Mouse (Mus musculus) heart, adult 8-10 months (tissue): ENCODE data around the gene Acta1. TPM values are rescaled to one million over a fixed set of nuclear protein-coding genes. Genes with fewer than 3 reads are reported as not detected.

ENCODE experiments used
- DNase-seq: peaks from one replicate; pipeline ENCODE4 v3.0.0; 2022; ENCODE audit warnings: low spot score
- total RNA-seq, 4 experiments: library from RNA; stranded (reverse); gene quantifications; 2 replicates each; pipeline ENCODE4 v1.2.4; 2022

The Acta1 gene
- total RNA-seq = 100 to 1,000 TPM; 223 to 647 (median 436) TPM

DNA sequence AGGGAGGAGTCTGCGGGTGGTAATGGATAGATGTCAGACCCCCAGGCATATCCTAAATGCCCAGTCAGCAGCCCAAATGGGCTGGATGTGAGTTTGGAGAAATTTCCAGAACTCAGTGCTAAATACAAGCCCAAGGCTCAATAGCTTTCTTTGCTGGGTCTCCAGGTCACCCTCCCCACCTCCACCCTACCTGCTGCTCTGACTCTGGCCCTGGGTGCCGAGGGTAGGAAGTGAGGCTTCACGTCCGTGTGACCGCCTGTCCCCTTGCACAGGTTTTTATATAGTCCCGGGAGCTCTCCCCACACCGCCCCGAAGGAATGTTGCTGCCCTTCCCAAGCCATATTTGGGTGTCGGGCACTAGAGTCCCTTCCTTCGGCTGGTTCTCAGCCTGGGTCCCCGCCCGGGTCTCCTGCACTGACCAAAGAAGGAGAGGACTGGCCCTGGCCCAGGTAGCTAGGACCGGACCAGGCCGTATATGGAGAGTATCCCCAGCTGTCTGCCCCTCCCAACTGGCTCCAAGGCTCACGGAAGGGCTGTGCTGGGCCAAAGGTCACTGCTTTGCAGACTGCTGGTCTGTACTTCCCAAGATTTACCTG, at the start of gene Acta1:
Acta1 (minus strand) TSS at position 250 of the 596 bp plus-strand sequence.
- peak; percentile 4 for DNase-seq

DNA sequence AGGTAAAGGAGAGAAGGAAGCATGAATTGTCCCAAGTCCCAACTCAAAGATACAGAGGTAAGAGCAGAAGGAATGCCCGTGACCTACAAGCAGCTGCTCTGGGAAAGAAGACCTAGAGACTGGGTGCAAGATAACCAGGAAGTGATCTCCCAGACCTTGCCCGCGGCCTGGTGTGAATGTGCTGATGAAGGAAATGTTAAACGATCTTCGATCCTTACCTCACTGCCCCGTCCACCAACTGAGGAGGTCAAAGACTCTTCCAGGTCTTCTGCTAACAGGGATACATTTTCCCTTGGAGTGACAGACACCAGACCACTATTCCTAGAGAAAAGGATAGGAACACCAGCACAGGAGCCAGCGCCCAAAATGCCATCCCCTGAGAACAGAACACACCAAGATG, 34.5 kb upstream of the Acta1 start:
- no peak for DNase-seq

GRCm38 (mm10) chr8:123925671-123926070, 31.1 kb upstream of the Acta1 start:
- DNase-seq = no peak

DNA sequence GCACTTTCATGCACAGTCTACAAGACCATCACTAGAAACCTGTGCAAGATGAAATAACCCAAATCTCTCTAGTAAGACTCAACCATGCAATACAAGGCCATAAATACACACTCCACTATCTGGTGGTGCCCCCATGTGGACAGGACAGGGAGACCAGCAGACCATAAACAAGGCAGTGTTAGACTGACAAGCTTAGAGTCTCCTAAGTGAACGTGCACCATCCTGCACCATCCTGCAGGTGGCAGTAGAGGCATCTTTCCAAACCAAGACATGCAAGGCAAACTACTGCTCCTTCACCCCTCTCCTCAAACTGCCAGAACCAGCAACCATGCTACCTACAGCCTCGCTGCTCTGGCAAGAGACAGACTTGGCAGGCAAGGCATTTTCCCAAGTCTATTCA, 30.2 kb upstream of the Acta1 start:
- DNase-seq = peak; percentile 73

- DNase-seq = no peak
These were observed 20.1 kb upstream of the Acta1 start for GRCm38 (mm10) chr8:123914635-123915034.

DNA sequence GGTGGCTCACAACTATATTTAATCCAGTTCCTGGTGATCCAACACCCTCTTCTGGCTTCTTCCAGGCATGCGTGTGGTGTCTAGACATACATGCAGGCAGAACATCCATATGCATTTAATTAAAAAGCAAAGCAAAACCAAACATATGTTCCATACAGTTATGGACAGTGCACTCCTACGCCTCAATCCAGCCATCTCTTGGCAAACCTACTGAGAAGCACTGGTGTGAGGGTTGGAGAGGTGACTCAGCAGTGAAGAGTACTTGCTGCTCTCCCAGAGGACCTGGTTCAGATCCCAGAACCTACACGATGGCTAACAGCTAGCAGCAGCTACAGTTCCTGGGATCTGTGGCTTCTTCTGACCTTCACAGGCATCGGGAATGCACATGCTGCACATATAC, 17.7 kb upstream of the Acta1 start:
- DNase-seq = no peak

GRCm38 (mm10) chr8:123907604-123908003, 13.1 kb upstream of the Acta1 start:
- no peak for DNase-seq

DNA sequence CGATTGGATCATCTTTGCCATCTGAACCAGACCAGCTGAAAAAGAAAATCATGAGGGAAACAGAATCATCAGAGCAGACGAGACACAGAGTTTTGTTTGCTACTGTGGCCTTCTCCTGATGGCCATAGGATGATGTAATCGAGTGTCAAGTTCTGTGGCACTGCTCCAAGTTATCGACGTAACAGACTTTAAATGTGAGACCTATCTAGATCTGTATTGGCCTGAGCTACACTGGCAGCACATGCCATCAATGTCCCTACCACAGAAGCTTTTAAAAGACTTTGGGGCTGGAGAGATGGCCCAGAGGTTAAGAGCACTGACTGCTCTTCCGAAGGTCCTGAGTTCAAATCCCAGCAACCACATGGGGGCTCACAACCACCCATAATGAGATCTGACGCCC, 8.1 kb upstream of the Acta1 start:
- DNase-seq = no peak

DNA sequence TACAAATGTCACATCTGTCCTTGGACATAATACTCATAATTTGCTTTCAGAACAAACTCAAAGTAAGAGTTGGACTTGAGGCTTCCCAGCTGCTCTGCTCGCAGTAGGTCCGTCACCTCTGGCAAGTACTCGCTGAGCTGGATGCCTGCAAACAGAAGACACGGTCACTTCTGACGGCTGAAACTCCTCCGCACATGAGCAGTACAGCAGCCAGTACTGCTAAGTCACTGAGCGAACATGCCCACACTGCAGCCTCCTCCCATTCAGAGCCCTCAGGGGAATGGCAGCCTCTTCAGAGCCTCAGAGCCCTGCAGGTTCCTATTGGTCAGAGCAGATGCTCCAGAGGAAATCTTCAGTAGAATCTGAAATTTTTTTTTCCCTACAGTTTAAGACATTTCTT, 4.8 kb upstream of the Acta1 start:
- DNase-seq = no peak

DNA sequence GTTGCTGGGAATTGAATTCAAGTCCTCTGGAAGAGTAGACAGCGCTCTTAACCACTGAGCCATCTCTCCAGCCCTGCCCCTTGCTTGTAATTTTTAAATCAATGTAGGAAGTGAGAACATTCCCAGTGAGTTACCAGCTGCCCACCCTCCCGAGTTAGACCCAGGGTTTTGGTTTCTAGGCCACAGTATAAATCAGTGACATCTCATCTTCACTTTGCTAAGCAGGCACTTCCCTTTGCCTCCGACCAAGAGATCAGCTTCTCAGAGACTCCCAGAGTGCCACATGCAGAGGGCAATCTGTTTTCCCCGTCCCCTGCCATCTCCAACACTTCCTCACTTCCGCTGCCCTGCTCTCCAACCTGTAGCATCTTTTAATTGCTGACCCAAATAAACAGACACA, 4.0 kb upstream of the Acta1 start:
- no peak for DNase-seq

- no peak for DNase-seq
These were observed 2.2 kb upstream of the Acta1 start for GRCm38 (mm10) chr8:123896774-123897173.

DNA sequence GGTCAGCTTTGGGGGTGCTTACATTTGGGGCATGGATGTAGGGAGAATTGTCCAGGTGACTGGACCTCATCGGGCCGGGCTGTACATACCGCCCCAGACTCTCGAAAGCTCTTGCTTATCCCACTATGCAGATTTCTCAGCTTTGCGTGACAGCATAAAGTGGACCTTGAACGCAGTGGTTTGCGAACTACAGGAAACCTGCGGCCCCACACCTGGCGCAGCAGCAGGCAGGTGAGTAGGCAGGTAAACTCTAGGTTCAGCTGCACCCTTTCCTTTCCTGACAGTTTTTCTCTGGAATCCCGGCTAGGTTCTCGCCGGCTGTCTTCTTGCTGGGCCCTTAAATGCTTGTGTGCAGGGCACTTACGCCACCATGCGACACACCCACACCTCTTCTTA, 1.8 kb upstream of the Acta1 start:
- DNase-seq = no peak

DNA sequence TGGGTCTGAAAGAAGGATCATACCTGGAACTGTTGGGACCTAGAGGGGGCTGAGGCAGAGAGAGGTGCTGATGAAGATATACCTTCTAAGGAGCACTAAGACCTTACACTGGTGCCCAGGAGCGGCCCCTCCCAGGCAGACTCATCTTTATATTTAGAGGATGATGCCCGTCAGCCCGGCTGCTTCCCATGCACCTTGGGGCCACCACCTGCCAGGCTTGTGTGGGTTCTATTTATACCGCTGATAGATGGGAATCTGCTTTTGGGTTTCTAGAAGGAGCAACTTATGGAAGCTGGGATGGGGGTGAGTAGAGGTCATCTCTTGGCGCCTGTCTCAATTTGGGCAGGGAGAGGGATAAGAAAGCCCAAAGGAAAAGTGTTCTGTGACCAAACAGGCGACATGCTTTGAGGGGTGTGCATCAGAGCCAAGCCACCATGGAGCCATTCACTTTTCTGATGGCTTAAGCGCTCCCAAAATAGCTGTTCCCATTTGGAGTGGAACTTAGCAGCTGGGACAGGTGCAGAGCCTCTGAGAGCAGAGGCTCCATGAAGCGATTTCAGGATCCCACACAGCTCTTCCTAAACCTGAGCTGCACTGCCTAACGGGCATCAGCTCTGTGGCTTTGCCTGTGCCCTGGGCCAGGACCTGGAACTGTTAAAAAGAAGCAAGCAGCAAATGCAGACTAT, 1.3 kb upstream of the Acta1 start:
- DNase-seq = no peak

DNA sequence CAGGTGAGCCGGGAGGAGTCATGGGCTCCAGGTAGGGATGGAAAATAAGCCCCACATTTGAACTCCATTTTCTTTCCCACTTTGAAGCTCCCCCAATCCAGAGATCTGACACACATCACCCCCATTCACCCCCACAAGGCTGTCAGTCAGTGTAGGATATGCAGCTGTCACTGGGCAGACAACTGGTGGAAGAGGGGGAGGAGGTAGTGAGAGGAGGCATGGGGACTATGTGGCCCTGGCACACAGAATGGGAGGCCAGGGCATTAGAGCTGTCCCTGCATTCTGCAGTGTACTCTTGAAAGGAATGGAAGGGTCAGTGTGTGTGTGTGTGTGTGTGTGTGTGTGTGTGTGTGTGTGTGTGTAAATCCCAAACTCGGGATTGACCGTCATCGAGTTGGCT, 679 bp upstream of the Acta1 start:
- DNase-seq = no peak

GRCm38 (mm10) chr8:123893413-123893812, 1.1 kb downstream of the Acta1 start:
- no peak for DNase-seq

DNA sequence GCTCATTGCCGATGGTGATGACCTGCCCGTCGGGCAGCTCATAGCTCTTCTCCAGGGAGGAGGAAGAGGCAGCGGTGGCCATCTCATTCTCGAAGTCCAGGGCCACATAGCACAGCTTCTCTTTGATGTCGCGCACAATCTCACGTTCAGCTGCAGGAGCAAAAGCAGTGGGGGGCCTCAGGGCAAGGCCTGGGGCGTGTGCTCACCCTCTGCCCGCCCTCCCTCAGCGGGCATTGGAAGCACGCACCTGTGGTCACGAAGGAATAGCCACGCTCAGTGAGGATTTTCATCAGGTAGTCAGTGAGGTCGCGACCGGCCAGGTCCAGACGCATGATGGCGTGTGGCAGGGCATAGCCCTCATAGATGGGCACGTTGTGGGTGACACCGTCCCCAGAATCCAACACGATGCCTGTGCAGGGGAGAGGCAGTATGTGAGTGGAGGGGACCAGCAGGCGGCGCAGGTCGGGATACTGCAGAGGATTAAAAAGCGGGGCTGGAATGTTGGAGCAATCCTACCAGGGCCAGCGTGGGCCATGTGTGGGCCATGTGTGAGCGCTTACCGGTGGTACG, 1.9 kb downstream of the Acta1 start:
- no peak for DNase-seq

DNA sequence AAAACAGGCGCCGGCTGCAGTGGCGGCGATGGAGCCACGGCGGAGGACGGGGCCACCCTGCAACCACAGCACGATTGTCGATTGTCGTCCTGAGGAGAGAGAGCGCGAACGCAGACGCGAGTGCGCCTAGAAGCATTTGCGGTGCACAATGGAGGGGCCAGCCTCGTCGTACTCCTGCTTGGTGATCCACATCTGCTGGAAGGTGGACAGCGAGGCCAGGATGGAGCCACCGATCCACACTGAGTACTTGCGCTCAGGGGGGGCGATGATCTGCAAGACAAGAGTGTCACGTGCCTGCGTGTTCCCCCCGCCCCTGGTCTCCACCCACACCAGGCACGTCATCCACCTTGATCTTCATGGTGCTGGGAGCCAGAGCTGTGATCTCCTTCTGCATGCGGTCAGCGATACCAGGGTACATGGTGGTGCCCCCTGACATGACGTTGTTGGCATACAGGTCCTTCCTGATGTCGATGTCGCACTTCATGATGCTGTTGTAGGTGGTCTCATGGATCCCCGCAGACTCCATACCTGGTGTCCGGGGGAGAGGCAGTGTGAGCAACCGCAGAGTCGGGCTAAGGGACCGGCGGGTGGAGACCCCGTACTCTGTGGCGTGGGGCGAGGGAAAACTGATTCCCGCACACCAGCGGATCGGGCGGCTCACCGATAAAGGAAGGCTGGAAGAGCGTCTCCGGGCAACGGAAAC, 2.5 kb downstream of the Acta1 start:
- no peak for DNase-seq

GRCm38 (mm10) chr8:123891271-123891670, 3.3 kb downstream of the Acta1 start:
- peak; percentile 7 for DNase-seq

DNA sequence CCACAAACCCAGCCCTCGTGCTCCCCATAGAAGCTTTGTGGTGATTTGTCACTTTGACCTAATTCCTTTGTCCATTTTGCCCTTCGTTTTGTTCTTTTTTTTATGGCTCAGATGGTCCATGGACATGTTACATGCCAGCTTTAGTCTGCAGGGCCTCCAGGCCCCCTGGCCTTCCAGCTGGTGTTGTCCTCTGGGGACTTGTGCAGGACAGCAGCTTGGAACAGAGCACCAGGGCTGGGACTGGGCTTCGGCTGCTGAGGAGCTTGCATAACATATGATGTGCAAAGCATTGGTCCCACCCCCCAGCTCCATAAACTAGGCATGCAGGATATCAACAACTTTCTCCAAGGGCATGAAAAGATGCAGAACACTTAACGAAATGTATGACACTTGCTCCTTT, 4.8 kb downstream of the Acta1 start:
- no peak for DNase-seq

DNA sequence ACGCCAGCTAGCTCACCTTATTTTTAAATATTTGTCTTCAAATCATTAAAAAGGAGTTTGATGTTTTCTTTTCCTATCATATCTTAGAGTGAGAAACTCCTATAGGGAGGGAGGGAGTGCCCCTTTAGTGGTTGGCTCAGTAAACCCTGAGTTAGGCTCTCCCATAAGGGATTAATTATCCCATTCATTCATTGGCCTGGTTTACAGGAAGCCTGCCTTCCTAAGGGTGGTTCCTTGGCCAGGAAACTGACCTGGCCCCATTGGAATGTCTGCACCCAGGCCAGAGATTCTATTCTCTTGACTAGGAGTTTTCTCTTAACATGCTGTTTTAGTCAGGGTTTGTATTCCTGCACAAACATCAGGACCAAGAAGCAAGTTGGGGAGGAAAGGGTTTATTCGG, 6.6 kb downstream of the Acta1 start:
- DNase-seq = no peak

GRCm38 (mm10) chr8:123887163-123887562, 7.4 kb downstream of the Acta1 start:
- no peak for DNase-seq

GRCm38 (mm10) chr8:123884721-123885565, 9.6 kb downstream of the Acta1 start:
- no peak for DNase-seq
